Mouse (Mus musculus) A20 (cell line): ENCODE results near the gene Snx20.

ENCODE experiments used
- DNase-seq: peaks from one replicate; pipeline ENCODE4 v3.0.0-alpha.2; 2011; ENCODE audit warnings: low read depth, low spot score

Gene Snx20

DNA sequence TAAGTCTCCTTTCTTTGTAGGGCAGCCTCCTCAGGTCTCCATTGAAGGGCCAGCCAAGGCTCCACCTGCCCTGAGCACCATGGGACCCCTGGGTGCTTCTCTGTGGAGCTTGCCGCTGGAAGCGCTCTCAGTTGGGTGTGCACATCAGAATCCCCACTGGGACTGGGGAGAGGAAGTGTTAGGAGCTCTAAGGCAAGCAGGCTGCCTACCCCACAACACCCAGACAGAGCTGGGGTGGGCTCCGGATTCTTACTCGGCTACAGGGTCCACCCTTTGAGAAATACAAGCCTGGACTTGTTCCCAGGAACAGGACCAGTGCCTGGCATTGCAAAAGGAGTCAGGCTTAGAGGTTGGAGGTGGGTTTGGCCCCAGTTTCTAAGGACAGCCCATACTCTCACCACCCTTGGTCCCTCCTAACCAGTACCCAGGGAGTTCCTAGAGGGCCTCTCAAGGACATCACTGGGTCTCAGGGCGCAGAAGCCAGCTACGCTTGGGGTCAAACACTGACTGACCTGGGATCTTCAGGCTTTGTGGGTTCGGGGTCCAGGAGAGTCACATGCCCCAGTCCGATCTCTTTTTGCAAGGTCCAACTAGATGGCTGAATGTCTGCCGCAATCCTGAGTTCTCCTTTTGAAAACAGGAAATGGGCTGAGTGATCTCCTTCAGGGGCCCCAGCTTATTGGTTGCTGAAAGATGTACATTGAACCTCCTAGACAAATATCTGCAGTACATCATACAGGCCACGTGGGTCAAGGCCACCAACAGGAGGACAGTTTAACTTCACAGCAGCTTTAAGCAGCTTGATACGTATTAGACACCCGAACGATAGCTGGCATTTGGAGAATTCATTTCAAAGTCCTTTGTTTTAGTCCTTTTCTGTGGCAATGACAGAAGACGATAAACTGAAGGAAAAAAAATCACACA lies at the start of gene Snx20:
Snx20 (minus strand) TSS at position 655 of the 924 bp plus-strand sequence.
- peak; percentile 88 for DNase-seq

DNA sequence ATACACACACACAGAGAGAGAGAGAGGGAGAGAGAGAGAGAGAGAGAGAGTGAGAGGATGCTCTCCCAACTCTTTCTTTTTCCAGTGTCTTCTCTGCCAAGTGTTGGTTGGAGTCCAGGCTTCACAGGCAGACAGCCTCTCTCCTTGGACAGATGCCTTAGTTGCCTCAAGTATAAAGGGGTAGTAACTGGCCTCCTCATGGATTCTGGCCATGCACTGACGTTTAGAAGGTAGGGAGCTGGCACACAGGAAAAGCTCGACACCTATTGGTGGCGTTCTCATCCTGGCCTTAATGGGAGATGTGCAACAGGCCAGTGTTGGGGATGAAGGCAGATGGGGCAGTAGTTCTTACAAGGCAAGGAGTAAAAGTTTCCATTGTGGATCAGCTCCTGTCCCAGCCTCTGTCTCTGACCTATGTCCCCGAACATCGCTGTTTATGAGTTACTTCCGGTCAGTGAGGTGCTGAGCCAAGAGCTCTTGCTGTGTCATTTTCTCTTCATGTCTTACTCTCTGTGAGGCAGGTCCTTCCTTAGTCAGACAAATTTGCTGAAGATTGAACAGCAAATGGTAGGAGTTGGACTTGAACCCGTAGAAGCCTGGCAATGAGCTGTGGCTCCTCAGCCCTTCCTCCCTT lies 47.8 kb upstream of the Snx20 start:
- no peak for DNase-seq

DNA sequence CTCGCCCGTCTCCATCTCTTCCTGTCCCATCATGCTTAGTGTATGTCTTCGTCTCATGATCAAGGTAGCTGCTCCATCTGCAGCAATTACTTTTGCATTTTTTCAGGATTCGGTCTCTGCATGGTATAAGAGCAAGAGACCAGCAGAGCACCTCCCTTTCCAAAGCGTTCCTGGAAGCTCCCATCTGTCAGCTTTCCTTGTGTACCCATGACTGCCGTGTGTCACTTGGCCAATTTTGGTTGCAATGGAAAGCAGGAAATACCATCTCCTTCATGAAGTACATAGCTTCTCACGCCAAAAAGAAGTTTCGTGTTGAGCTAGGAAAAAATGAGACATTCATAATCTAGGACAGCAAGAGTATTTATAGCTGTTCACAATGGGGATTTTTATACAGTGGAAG lies 45.1 kb upstream of the Snx20 start:
- DNase-seq = no peak

DNA sequence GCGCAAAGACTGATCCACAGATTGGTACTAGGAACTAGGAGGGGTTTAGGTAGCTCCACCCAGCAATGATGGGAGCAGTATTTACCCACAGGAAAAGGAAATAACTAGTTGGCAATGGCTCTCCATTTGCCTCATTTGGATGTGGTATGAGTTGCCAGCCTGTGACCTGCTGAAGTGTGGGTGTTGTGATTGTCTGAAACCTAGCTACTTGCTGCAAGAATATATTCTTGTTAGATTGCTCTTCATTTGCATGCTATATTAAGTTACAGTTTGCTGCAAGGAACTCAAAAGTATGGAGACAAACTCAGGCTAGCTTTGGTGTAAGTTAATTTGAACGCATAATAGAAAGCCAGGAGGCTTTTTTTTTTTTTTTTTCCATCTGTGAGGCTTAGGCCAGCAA lies 44.6 kb upstream of the Snx20 start:
- DNase-seq = no peak

DNA sequence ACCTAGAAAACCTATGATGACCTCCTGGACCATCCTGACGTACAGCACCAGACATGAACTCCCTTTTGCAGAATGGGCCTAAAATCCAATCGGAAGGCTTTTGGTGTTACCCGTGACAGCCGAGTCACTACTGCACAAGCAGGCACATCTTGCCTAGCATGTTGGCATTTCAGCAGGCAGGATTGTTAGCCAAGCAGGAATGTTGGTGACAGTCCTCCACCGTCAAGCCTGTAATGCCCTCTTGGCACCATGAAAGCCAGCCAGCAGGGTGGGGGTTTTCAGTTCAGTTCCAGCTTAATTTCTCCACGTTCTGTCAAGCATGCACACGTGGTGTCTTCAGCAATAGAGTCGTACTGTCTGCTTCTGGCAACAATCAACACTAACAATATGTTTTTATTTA lies 41.1 kb upstream of the Snx20 start:
- DNase-seq = no peak

DNA sequence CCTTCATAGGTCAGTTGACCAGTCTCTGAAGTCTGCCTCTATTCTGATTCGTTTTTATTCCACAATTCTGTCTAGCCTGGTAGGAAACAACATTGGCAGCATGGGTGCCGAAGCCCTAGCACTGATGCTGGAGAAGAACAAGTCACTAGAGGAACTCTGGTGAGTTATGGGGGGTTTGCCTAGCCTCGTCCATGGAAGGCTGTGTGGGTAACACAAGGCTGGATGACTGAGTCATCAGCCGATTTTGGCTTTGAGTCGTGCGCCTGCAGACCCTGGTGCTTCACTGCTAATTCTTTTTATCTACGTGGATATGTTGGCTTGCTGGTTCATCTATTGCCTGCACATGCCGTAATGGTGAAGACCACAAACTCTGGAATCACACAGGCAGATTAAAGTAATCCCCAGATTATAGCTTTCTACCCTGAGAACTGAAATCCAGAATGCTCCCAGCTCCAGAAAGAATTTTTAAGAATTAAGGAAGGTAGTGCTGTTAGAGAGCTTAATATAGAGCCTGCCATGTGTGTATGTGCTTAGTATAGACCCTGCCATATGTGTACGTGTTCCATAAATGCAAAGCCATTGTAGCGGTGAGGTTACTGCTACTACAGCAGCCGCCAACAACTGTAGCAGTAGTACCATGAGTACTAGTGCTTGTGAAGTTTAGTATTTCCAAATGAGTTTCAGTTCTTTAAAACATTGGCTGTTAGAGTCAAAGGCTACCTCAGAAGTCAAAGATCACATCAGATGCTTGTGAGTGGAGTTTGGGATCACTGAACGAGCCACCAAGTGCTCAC lies 39.6 kb upstream of the Snx20 start:
- no peak for DNase-seq

DNA sequence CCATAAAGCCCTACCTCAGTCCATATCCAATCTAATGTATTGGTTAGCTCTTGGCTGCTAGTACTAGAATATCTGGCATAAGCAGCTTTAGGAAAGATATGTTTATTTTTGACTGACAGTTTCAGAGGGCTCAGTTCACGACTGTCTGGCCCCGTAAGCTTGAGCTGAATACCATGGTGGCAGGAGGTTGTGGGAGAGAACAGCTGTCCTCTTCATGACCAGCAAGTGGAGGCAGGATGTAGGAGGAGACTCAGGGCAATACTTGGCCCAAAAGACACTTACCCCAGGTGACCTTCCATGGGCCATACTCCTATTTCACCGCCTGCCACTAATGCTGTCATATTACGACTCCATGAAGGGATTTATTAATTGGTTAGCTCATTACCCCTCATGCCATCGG lies 37.9 kb upstream of the Snx20 start:
- no peak for DNase-seq

DNA sequence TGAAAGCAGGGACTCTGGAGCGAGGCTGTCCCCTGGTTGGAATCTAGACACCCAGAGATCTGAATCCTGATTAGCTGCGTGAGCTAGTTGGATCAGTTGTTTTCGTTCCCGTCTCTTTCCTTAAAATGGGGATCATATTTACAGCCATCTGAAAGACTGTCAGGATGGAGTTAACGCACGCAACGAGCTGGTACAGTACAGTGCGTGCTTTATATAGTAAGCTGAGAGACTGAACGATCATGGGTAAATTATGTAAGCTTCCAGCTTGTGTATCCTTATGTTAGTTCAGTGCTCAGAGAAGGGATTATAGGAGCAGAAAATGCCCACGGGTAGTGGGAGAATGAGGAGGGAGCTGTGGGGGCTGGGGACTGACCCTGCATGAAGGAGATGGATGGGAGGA lies 35.6 kb upstream of the Snx20 start:
- no peak for DNase-seq

DNA sequence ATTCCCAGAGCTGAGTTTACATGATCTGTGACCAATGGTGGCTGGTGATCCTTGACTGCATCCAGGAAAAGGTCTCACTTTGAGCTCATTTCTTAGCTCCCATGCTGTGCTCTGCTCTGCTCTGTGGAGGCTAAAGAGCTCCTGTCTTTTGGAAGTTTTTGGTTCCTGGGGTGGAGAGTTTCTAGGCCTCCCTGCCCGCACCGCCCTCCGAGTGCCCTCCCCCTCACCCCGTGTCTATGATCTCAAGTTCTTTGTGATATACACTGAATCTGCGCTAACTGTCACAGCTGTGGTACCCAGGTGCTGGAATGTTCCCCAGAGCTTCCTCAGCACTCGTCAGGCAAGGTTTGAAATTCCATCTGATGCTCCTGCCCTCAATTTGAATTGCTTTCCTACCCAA lies 34.9 kb upstream of the Snx20 start:
- no peak for DNase-seq

DNA sequence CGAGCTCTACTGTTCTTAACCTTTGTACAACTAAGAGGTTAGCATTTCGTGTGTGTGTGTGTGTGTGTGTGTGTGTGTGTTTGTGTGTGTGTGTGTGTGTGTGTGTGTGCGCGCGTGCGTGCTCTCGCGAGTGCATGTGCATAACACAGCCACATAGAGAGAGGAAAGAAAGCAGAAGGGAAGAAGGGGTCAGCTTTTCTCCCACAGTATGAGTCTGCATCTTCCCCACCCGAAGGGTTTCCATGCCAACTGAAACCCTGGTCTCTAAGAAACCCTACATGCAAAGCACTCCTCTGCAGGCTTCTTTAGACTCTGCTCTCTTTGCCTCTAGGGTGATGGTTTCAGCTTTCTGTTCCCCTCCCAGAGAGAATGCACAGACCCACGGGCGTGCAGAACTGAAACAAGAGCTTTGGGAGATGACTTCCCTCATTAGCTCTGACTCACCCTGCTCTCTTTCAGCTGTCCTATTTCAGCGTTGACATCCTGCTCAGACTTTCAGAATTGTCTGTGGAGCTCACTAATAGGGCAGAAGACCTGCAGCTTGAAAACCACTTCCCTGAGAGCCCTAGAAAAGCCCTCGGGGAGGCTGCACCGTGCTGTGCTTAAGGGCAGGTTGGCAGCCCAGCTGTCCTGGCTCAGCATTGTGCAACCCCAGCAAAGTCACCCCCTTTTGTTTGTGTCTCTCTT lies 32.6 kb upstream of the Snx20 start:
- peak; percentile 95 for DNase-seq

DNA sequence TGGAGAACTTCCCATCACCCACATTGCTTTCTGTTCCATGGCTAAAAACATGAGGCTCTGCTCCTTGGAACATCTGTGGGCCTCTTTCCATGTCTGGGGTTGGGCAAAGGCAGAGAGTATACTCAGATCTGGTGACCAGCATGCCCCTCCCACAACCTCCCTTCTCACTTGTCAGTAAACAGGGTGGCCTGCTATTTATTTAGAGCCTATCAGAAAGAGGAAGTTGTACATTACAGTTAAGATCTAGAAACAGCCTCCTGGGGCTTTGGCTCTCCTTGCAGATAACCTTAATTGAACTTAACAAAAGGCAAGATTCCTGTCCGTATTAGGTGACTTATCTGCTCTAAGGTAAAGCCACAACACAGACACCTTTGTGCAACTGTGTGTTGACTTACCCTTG lies 30.5 kb upstream of the Snx20 start:
- DNase-seq = peak; percentile 88

DNA sequence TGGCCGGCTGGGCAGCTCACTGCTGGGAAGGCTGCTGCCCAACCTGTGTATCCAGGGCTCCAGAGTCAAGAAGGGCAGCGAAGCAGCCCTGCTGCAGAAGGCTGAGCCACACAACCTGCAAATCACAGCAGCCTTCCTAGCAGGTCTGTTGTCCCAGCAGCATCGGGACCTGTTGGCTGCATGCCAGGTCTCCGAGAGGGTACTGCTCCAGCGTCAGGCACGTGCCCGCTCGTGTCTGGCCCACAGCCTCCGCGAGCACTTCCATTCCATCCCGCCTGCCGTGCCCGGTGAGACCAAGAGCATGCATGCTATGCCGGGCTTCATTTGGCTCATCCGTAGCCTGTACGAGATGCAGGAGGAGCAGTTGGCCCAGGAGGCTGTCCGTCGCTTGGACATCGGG lies 29.0 kb upstream of the Snx20 start:
- DNase-seq = no peak

DNA sequence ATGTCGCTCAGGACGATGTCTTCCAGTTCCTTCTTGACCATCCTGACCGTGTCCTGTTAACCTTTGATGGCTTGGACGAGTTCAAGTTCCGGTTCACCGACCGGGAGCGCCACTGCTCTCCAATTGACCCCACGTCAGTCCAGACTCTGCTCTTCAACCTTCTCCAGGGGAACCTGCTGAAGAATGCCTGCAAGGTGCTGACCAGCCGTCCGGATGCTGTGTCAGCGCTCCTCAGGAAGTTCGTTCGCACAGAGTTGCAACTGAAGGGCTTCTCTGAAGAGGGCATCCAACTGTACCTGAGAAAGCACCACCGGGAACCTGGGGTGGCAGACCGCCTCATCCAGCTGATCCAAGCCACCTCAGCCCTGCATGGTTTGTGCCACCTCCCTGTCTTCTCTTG lies 28.2 kb upstream of the Snx20 start:
- DNase-seq = no peak

DNA sequence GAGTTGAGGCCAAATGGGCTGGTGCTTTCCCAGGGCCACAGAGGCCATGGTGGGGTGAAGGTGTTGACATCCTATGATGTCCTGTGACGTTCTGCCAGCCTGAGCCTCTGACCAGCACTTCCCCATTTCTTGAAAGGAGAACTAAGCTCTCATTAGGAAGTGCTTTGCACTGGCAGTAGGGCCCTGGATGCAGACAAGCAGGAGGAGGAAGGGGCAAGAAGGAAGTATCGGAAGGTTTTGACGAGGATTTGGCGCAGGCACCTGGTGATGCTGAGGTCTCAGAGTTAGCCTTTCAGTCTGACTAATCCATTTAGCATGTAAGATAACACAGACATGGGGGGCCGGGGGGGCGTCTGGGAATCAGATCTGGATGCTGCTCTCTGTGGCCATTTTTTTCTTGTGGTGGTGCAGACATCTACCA lies 26.5 kb upstream of the Snx20 start:
- DNase-seq = peak; percentile 77

DNA sequence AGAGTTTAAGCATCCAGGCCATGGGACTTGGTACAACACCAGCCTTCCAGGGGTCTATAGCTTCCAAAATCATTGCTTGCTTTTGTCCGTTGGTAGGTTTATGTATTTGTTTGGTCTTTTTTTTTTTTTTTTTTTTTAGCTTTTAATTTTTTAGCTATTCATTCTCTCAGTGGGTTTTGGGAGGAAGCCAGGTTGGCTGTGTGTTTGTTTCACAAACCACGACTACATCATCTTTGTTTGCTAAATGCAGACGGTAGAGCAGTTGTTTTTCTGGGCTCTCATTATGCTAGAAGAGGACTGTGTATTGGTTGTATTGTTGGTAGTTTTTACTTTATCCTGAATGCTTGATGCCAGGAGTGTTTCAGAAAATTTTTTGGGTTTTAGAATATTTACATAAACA lies 23.9 kb upstream of the Snx20 start:
- DNase-seq = no peak

DNA sequence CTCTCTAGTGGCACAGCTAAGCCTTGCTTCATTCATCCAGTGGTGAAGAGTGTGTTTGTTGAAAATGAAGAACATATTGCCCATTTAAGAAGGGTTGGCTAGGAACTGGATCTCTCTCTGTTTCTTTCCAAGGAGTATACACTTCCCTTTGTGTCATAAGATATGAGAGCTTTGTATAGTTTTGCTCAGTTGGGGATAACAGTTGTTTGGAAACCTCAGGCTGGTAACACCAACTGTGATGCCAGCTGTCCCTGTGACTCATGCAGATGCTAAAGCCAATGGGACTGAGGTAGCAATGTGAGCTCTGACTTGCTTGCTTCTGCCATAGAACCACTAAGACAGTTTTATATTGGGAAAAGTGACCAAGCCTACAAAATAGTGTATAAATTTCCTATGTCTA lies 19.4 kb upstream of the Snx20 start:
- no peak for DNase-seq

DNA sequence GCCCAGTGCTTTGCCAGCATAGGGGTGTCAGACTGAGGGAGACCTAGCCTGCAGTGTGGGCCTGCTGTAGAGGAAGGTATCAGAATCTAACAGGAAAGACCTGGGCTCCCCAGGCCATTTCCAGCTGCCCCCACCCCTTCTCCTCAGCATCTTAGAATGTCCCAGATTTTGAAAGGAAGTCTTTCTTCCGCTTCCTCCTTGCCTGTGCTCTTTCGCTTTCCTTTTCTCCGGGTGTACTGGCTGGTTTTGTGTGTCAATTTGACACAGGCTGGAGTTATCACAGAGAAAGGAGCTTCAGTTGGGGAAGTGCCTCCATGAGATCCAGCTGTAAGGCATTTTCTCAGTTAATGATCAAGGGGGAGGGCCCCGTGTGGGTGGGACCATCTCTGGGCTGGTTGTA lies 15.2 kb upstream of the Snx20 start:
- peak; percentile 56 for DNase-seq

DNA sequence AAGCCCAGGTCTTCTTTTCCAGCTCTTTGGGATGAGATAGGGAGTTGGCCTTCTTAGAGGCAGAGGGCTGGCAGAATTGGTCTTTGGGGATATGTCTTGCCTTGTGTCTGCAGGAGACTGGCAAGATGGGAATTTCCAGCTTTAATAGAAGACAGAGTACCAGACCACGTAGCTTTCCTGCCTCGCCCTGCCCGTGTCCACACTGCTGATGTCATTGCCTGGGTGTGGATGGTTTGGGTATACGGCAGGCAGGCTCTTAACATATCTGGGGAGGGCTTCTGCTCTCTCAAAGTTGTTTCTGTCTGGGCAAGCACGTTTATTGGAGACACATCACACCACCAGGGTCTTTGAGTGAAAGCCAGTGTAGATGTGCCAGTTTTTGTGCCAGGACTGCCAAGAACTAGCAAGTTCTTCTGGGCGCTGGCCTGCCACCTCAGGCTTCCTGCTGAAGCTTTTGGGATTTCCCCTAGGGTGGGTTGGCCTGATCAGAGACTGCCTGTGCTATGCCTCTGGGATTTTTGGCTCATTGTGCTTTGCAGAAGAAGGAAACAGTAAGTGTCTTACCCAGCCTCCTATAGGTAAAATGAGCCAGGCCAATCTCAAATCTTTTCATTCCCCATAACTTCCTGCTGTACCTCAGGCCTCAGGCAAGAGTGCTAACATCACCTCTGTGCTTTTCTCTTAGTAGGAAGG lies 14.2 kb upstream of the Snx20 start:
- peak; percentile 35 for DNase-seq

DNA sequence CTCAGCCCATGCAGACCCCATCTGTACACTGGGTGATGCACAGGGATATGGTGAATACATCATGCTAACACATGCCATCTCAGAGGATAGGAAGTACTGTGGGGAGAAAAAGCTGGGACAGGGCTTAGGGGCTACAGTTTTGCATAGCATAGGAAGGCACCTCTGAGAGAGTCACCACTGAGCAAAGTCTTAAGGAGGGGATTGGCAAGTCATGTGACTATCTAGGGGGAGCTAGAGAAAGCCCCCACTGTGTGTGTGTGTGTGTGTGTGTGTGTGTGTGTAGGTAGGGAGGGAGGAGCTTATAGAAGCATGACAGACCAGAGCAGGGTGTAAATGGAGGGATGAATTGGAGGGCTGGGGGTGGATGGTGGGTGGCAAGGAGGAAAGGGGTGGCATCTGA lies 12.4 kb upstream of the Snx20 start:
- peak; percentile 40 for DNase-seq

DNA sequence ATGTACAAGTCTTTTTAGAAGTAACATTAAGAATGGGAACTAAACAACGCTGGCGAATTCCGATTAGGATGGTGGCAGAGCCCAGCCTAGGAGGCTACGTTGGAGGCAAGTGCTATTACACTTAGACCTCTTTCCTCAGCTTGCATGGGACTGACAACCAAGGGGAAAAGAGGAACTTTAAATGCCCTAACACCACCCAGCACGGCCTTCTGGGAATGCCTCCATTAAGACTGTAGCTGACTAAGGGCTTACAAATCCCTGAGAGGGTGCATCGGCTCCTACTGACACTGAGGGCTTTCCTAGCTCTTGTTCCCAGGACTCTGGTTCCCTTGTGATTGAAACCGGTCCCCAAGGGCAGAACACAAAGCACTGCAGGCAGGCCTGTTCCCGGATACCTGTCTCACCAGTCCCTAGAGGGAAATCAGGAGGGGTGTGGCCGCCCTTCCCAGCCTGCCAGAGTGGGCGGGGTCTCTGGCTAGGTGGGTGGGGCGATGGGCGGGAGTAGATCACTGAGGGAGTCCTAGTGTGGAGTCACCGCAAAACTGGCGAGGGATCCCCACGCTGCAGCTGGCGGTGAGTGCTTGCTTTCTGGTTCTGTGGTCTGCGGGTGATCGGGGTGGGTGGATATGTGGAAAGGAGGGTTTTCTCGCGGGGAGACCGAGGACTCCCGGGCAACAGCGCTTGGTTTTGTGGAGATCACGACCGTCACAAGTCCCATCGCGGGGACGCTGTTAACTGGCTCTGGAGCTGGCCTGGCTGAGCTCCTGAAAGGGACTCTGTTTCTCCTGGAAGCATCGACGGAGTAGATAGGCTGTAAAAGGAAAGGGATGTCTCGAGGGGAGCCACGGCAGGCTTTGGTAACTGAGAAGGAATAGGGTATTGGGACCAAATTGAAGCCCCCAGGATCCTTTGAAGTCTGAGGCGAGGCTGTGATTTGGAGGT lies 11.2 kb upstream of the Snx20 start, which contains the start of gene Nod2:
Nod2 (plus strand) TSS at position 479 of the 942 bp plus-strand sequence.
- DNase-seq = peak; percentile 85
